Mouse (Mus musculus) embryonic fibroblast, embryonic 13.5 days (primary cell): ENCODE data around the gene Gm5142.

Experiments used
- CTCF ChIP-seq: IDR thresholded peaks from 2 replicates; pipeline ENCODE4 v1.5.1; 2011; ENCODE audit warnings: mild to moderate bottlenecking, control low read depth, low read length, moderate library complexity, borderline replicate concordance; ENCODE audit not compliant: insufficient read depth
- POLR2A ChIP-seq: IDR thresholded peaks from 2 replicates; pipeline ENCODE4 v1.6.1; 2011; ENCODE audit warnings: low read depth, mild to moderate bottlenecking, control low read depth, low read length, moderate library complexity

- TF ChIP-seq POLR2A, result no peak
- TF ChIP-seq CTCF, result no peak
Observed at GRCm38 (mm10) chr14:59155589-59155988, 23.0 kb downstream of the Gm5142 start.
